Mouse (Mus musculus): ENCODE results near the gene Itprip.

Gene Itprip

GRCm38 (mm10) chr19:47919126-47919965, at the start of gene Itprip, which contains the start of gene Cfap43:
TSS of gene Itprip (minus strand) at chr19:47919299.
TSS of gene Cfap43 (minus strand) at chr19:47919287.
- peak; percentile 71 for DNase-seq (ENCODE audit: low read depth, low spot score)

- DNase-seq (ENCODE audit: low read depth, low spot score) = no peak
These were observed 39.1 kb upstream of the Itprip start for GRCm38 (mm10) chr19:47958181-47958580.

- no peak for DNase-seq (ENCODE audit: low read depth, low spot score)
These were observed 34.1 kb upstream of the Itprip start for GRCm38 (mm10) chr19:47953169-47953568.

DNA sequence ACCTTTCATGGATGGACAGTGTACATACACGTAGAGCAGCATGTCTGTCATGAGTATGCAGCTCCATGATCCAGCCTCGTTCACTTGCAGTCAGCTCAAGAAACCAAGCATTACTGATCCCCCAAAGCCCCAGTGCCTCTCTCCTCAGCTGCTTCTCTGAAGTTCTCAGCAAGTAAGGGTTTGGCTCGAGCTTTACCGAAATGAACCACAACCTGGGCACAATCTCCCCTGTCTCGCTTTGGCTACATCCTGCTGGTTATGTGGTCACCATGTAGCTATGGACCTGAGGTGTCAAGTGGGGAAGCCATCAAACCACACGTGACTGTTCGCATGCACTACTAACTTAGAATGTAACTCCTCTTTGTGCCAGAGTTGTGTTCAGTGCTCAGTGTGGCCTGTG, 31.8 kb upstream of the Itprip start:
- no peak for DNase-seq (ENCODE audit: low read depth, low spot score)

DNA sequence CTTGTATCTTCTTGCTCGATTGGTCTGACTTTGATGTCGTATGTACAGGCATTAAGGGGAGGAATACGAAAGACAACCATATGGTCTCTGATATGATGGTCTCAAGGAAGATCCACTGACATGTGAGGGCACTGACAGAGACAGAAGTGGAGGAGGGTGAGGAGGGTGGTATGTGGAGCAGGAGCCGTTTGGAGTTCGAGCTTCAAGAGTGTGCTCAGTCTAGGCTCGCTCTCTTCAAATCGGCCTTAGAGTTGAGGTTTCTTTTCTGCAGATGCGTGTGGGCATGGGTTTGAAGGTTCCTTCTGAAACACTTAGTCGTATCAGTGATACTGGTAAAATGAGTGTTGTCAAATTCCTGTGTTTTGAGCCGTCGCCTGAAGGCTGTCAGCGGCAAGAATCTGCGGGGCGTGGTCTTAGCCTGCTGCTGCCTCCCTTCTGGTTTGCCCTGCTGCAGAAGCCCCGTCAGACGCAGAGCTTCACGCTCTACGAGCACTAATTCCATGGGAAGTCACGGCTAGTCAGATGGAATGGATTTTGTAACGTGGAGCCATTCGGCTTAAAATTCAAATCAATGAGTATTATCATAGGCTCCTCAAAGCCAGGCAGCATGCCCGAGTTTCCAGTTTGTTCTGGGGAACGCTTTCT, 27.8 kb upstream of the Itprip start:
- no peak for DNase-seq (ENCODE audit: low read depth, low spot score)

GRCm38 (mm10) chr19:47939361-47939760, 20.3 kb upstream of the Itprip start:
- DNase-seq (ENCODE audit: low read depth, low spot score) = no peak

GRCm38 (mm10) chr19:47937443-47938406, 18.6 kb upstream of the Itprip start, which contains the start of gene Cfap58:
TSS of gene Cfap58 (plus strand) at chr19:47937675.
- peak; percentile 93 for DNase-seq (ENCODE audit: low read depth, low spot score)

GRCm38 (mm10) chr19:47936938-47937337, 17.8 kb upstream of the Itprip start:
- no peak for DNase-seq (ENCODE audit: low read depth, low spot score)

DNA sequence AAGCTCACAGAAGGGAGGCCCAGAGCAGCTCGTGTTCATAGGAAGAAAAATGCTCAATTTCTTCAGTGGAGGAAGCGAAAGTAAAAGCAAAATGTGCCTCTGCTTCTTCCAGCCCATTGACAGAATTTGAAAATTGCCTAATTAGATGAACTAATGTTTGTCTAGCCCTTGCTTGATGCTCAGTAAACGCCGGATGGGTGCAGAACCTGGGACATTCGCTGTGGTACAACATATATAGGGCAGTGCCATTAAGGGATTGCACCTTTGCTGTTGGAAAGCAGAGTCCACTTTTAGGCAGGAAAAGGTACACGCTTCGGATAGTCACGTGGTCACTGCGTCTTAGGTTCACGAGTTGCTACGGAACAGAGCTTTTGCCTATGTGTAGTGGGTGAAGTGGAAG, 17.4 kb upstream of the Itprip start:
- DNase-seq (ENCODE audit: low read depth, low spot score) = no peak

GRCm38 (mm10) chr19:47935530-47935929, 16.4 kb upstream of the Itprip start:
- no peak for DNase-seq (ENCODE audit: low read depth, low spot score)

- DNase-seq (ENCODE audit: low read depth, low spot score) = peak; percentile 40
These were observed 15.6 kb upstream of the Itprip start for GRCm38 (mm10) chr19:47934636-47935238.

GRCm38 (mm10) chr19:47934146-47934545, 15.0 kb upstream of the Itprip start:
- no peak for DNase-seq (ENCODE audit: low read depth, low spot score)

GRCm38 (mm10) chr19:47931982-47932638, 13.0 kb upstream of the Itprip start:
- DNase-seq (ENCODE audit: low read depth, low spot score) = peak; percentile 43

DNA sequence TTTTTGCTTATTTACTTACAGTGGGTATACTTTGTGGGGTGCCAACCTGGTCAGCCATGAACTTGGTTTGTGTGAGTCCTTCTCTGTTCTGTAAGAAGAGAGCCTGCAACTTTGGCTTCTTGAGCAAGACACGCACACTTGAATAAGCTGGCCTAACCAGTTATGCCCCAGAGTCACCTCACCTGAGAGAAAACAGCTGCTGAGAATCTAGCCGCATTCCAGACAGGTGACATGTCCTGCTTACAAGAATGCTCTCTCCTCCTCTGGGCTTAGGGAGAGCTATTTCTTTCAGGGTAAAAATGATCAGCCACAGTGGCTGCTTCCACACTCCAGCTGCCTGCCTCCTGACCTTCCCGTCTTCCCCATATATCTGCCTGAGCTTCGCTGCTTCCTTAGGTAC, 9.9 kb upstream of the Itprip start:
- DNase-seq (ENCODE audit: low read depth, low spot score) = no peak

GRCm38 (mm10) chr19:47927032-47927431, 7.9 kb upstream of the Itprip start:
- no peak for DNase-seq (ENCODE audit: low read depth, low spot score)

DNA sequence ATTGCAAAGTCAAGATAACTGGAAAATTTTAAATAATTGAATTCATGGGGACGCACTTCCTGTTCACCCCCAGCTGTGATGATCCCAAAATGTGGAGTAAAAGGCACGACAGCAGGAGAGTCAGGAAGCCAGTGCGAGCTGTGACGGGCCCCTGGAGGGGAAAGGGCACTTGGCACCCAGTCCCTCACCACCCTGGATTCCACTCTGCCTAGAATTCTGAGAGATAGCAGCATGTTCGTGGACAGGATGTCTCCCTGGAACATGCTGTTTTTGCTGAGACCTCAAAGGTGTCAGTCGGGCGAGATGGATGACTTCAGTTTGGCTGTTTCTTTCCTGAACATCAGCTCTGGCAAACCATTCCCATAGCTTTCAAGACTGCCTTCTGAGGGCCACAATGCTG, 6.7 kb upstream of the Itprip start:
- DNase-seq (ENCODE audit: low read depth, low spot score) = no peak

DNA sequence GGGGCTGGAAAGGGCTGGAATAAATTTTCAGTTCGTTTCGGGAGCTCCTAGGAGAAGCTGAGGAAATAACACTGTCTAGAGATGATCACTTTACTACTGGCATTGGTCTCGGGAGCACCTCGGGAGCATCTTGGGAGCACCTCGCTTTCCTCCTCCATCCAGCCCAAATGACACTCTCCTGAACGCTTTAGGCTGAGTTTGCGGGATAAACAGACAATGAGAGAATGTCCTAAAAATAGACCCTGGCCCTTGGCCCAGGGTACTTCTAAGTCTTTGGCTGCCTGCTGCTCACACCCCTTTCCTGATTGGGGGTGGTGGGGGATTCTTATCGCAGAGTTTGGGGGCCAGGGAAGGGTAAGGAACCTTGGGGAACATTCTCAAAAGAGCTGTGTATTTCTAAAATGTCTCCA, 872 bp upstream of the Itprip start:
- no peak for DNase-seq (ENCODE audit: low read depth, low spot score)

GRCm38 (mm10) chr19:47918455-47919101, 521 bp downstream of the Itprip start:
- DNase-seq (ENCODE audit: low read depth, low spot score) = peak; percentile 34

DNA sequence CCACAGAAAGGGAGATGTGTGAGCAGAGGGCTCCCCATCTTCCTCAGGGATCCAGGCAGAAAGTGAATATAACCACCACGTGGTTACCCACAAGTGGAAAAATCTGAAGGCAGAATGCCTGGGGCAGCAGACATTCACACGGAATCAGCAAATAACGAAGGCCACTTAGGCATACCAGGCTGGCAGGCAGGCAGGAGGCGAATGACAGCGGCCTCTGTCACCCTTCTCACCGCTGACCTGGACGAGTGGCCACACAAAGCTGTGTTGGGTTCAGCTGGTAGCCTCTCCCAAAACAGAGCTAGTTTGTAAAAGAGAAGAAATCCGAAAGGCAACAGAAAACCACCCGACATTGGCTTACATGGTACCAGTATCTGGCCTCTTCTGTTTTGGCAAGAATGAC, 1.1 kb downstream of the Itprip start:
- no peak for DNase-seq (ENCODE audit: low read depth, low spot score)

- DNase-seq (ENCODE audit: low read depth, low spot score) = no peak
These were observed 1.7 kb downstream of the Itprip start for GRCm38 (mm10) chr19:47917396-47917795.
